Mouse (Mus musculus): ENCODE measurements around the gene Ffar3. TPM values are rescaled to one million over a fixed set of nuclear protein-coding genes. Genes with fewer than 3 reads are reported as not detected.

Gene Ffar3
- polyA plus RNA-seq, 2 experiments, result not detected

- Histone ChIP-seq H3K27ac (no peak within 1 kb of the TSS), H3K4me3 (ENCODE audit: insufficient read depth in 1 of 2, low read depth in 2 of 2, low read length in 2 of 2) (no peak within 1 kb of the TSS), H3K9me3 (ENCODE audit: control insufficient read depth, low read length) (no peaks in the 10 kb centered on the region), H3K4me1 (replicated peaks; ENCODE audit: control insufficient read depth in 2 of 2, insufficient read depth in 2 of 2, low read length in 1 of 2) (peaks cover 0 to 6% of the 10 kb centered on the region in 2 experiments; a peak in 1 of 4 replicates), H3K27me3 (ENCODE audit: control insufficient read depth, insufficient read depth, low read length) (no peaks in the 10 kb centered on the region), H3K36me3 (replicated peaks; ENCODE audit: control insufficient read depth, insufficient read depth, low read depth) (no peaks in the 10 kb centered on the region), H3K4me2 (ENCODE audit: low read depth) (no peak within 1 kb of the TSS), H3K9ac (replicated peaks) (no peak within 1 kb of the TSS)
- WGBS (ENCODE audit: insufficient replicate concordance), result 65% methylated on average over 12 of the region's 12 CpGs
- DNase-seq (ENCODE audit: low read depth in 3 of 3, low spot score in 3 of 3), result no peak
- TF ChIP-seq CTCF (IDR thresholded peaks at IDR 0.05; ENCODE audit: low read depth) (no peak), EP300 (IDR thresholded peaks at IDR 0.05; ENCODE audit: low read depth) (no peak)
- ATAC-seq (ENCODE audit: insufficient read depth), result no peak
Measured at GRCm38 (mm10) chr7:30861464-30861863, 5.5 kb upstream of the Ffar3 start, which contains the start of gene Ffar1. TSS of gene Ffar1 (minus strand) at chr7:30861564.

DNA sequence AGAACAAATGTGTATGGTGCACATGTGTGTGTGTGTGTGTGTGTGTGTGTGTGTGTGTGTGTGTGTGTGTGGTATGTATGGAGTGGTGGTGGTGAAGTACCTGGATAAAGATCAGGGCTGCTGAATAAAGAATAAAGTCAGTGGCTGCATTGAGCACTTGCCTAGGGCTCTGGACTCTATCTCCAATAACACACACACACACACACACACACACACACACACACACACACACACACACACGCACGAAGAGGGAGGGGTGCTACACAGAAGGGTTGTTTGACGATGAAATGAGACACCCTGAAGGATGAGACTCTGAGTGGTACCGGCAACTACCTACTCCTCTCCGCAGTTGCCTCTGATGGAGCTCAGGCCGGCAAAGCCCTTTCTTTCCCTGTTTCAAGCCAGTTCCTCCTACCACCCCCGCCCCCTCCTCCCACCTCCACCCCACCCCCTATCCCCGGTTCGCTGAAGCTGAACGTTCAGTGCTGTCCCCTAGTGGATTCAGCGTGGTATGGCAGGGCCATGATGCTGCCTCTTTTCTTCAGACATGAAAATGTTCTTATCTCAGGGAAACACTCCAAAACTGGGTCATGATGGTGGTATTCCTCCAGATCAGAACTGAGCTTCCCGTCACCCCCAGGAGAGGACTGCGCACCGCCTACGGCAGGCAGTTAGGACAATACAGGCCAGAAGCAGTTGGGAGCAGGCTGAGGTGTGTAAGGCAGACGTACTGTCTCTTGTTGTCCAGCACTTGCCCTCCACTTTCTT is 3.8 kb upstream of the Ffar3 start:
- DNase-seq (ENCODE audit: low read depth in 3 of 3, low spot score in 3 of 3) (peak in 2 of 3 experiments; percentile 24 to 30), ATAC-seq (ENCODE audit: insufficient read depth) (peak; percentile 41; the same call in 1 of the 2 replicates)
- Histone ChIP-seq H3K4me2 (ENCODE audit: low read depth) (no peak overlapping the region; the same call in 1 of the 2 replicates), H3K36me3 (replicated peaks; ENCODE audit: control insufficient read depth, insufficient read depth, low read depth) (no peaks in the 10 kb centered on the region), H3K27ac (no peak overlapping the region), H3K9me3 (ENCODE audit: control insufficient read depth, low read length) (no peaks in the 10 kb centered on the region), H3K9ac (replicated peaks) (no peak overlapping the region), H3K4me3 (ENCODE audit: insufficient read depth in 1 of 2, low read depth in 2 of 2, low read length in 2 of 2) (no peak overlapping the region), H3K27me3 (ENCODE audit: control insufficient read depth, insufficient read depth, low read length) (no peaks in the 10 kb centered on the region), H3K4me1 (replicated peaks; ENCODE audit: control insufficient read depth in 2 of 2, insufficient read depth in 2 of 2, low read length in 1 of 2) (peaks cover 0 to 6% of the 10 kb centered on the region in 2 experiments; a peak in 1 of 4 replicates)
- no peak for TF ChIP-seq EP300 (IDR thresholded peaks at IDR 0.05; ENCODE audit: low read depth)
- peak; percentile 83 for TF ChIP-seq CTCF (IDR thresholded peaks at IDR 0.05; ENCODE audit: low read depth)
- WGBS (ENCODE audit: insufficient replicate concordance), result 2% methylated on average over 16 of the region's 16 CpGs

- no peaks in the 10 kb centered on the region for H3K27me3 ChIP-seq (ENCODE audit: control insufficient read depth, insufficient read depth, low read length)
- peaks cover 0 to 6% of the 10 kb centered on the region in 2 experiments; a peak in 1 of 4 replicates for H3K4me1 ChIP-seq (replicated peaks; ENCODE audit: control insufficient read depth in 2 of 2, insufficient read depth in 2 of 2, low read length in 1 of 2)
- DNase-seq (ENCODE audit: low read depth in 3 of 3, low spot score in 3 of 3) (peak in 2 of 3 experiments; percentile 16 to 29), ATAC-seq (ENCODE audit: insufficient read depth) (no peak)
- no peak overlapping the region for H3K9ac ChIP-seq (replicated peaks)
- H3K9me3 ChIP-seq (ENCODE audit: control insufficient read depth, low read length), result no peaks in the 10 kb centered on the region
- no peak overlapping the region for H3K4me2 ChIP-seq (ENCODE audit: low read depth)
- H3K27ac ChIP-seq, result no peak overlapping the region
- TF ChIP-seq EP300 (IDR thresholded peaks at IDR 0.05; ENCODE audit: low read depth), result no peak
- peak; percentile 86 for TF ChIP-seq CTCF (IDR thresholded peaks at IDR 0.05; ENCODE audit: low read depth)
- H3K4me3 ChIP-seq (ENCODE audit: insufficient read depth in 1 of 2, low read depth in 2 of 2, low read length in 2 of 2), result no peak overlapping the region
- H3K36me3 ChIP-seq (replicated peaks; ENCODE audit: control insufficient read depth, insufficient read depth, low read depth), result no peaks in the 10 kb centered on the region
Measured at GRCm38 (mm10) chr7:30859290-30859634, 3.3 kb upstream of the Ffar3 start.

DNA sequence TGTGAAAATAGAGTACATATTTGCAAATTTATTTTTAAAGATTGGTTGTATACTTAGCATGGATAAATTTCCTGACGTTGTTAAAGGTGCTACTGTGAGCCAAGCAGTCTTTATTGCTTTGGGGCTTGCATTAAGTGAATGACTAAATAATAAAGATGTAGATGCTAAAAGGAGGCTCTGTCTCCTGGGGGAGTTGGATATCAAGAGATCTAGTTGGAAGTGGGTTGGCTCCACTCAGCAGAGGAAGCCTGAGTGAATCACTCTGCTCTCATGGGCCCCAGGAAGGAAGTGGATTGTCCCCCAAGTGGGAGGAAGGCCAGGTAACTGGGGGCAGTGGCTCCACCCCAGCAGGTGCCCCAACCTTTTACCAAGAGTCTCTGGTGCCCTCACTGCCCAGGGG is 1.8 kb upstream of the Ffar3 start:
- Histone ChIP-seq H3K9me3 (ENCODE audit: control insufficient read depth, low read length) (no peaks in the 10 kb centered on the region), H3K4me1 (replicated peaks; ENCODE audit: control insufficient read depth in 2 of 2, insufficient read depth in 2 of 2, low read length in 1 of 2) (peaks cover 0 to 6% of the 10 kb centered on the region in 2 experiments; a peak in 1 of 4 replicates), H3K4me2 (ENCODE audit: low read depth) (no peak overlapping the region), H3K27ac (no peak overlapping the region), H3K27me3 (ENCODE audit: control insufficient read depth, insufficient read depth, low read length) (no peaks in the 10 kb centered on the region), H3K9ac (replicated peaks) (no peak overlapping the region), H3K4me3 (ENCODE audit: insufficient read depth in 1 of 2, low read depth in 2 of 2, low read length in 2 of 2) (no peak overlapping the region), H3K36me3 (replicated peaks; ENCODE audit: control insufficient read depth, insufficient read depth, low read depth) (no peaks in the 10 kb centered on the region)
- WGBS (ENCODE audit: insufficient replicate concordance), result 58% methylated on average over 1 of the region's 1 CpGs
- ATAC-seq (ENCODE audit: insufficient read depth) (no peak), DNase-seq (ENCODE audit: low read depth in 3 of 3, low spot score in 3 of 3) (no peak)
- TF ChIP-seq CTCF (IDR thresholded peaks at IDR 0.05; ENCODE audit: low read depth), result no peak
- no peak for TF ChIP-seq EP300 (IDR thresholded peaks at IDR 0.05; ENCODE audit: low read depth)

DNA sequence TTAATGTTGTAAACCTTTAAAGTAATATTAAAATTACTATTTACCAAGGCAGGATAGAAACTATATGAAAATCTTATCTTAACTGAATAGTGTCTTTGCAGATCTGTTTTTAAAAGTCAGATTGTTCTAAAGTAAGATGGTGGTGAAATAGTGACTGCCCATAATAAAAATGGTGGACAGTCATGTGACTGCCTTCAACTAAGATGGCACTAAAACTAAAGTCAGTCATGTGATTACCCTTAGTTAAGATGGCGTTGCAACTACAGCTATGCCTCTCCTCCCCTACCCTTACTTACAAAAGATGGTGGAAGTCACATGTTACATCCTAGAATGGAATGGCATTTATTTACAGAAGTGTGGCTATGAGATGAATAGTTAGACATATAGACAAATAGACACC is 4.6 kb downstream of the Ffar3 start:
- Histone ChIP-seq H3K27me3 (ENCODE audit: control insufficient read depth, insufficient read depth, low read length) (no peaks in the 10 kb centered on the region), H3K4me3 (ENCODE audit: insufficient read depth in 1 of 2, low read depth in 2 of 2, low read length in 2 of 2) (no peak overlapping the region), H3K4me2 (ENCODE audit: low read depth) (no peak overlapping the region), H3K4me1 (replicated peaks; ENCODE audit: control insufficient read depth in 2 of 2, insufficient read depth in 2 of 2, low read length in 1 of 2) (peaks cover 0 to 2% of the 10 kb centered on the region in 2 experiments; a peak in 2 of 4 replicates), H3K36me3 (replicated peaks; ENCODE audit: control insufficient read depth, insufficient read depth, low read depth) (no peaks in the 10 kb centered on the region), H3K9ac (replicated peaks) (no peak overlapping the region), H3K27ac (no peak overlapping the region), H3K9me3 (ENCODE audit: control insufficient read depth, low read length) (no peaks in the 10 kb centered on the region)
- no peak for ATAC-seq (ENCODE audit: insufficient read depth)
- no peak for TF ChIP-seq CTCF (IDR thresholded peaks at IDR 0.05; ENCODE audit: low read depth)
- no peak for TF ChIP-seq EP300 (IDR thresholded peaks at IDR 0.05; ENCODE audit: low read depth)
- WGBS (ENCODE audit: insufficient replicate concordance), result 48% methylated on average over 1 of the region's 1 CpGs
- no peak for DNase-seq (ENCODE audit: low read depth in 3 of 3, low spot score in 3 of 3)

All from liver, embryonic 14.5 days (tissue).